Mouse (Mus musculus) testis, adult 10 weeks (tissue): ENCODE results near the gene Gm17268. TPM values are rescaled to one million over a fixed set of nuclear protein-coding genes. Genes with fewer than 3 reads are reported as not detected.

Experiments
- polyA plus RNA-seq: library from polyadenylated mRNA; stranded (reverse); fragments of 350-450 nt; fragmentation: Illumina TruSeq; extraction: RNeasy Lipid Tissue Mini Kit (QIAGEN cat#74804); gene quantifications from one replicate; pipeline ENCODE4 v1.2.3, GENCODE M21; 2014; ENCODE audit warnings: low read depth, low replicate concordance

The Gm17268 gene
- polyA plus RNA-seq = not detected

GRCm38 (mm10) chr11:82038535-82038934, at the start of gene Gm17268:
Gm17268 (minus strand) TSS chr11:82038562.

GRCm38 (mm10) chr11:82057646-82058045, 19.3 kb upstream of the Gm17268 start, which contains the start of gene Ccl11:
Ccl11 (plus strand) TSS chr11:82057823.

GRCm38 (mm10) chr11:82045471-82045870, 7.1 kb upstream of the Gm17268 start, which contains the start of gene Ccl7:
Ccl7 (plus strand) TSS chr11:82045712.

GRCm38 (mm10) chr11:82035356-82035755, 3.0 kb downstream of the Gm17268 start, which contains the start of gene Ccl2:
Ccl2 (plus strand) TSS chr11:82035571.

Other genes with a start within 250 kb of the Gm17268 start
- gene 5530401A14Rik, start 177.9 kb downstream of the Gm17268 start, polyA plus RNA-seq = not detected
- not detected for gene Asic2, start 70.1 kb downstream of the Gm17268 start, polyA plus RNA-seq
- gene Ccl2, start 3.0 kb downstream of the Gm17268 start, polyA plus RNA-seq = not detected
- not detected for gene Ccl7, start 7.2 kb upstream of the Gm17268 start, polyA plus RNA-seq
- not detected for gene Ccl11, start 19.3 kb upstream of the Gm17268 start, polyA plus RNA-seq
- 0.69 TPM for gene Ccl12, start 63.3 kb upstream of the Gm17268 start, polyA plus RNA-seq
- gene Ccl8, start 76.6 kb upstream of the Gm17268 start, polyA plus RNA-seq = 3.7 TPM